Mouse (Mus musculus): ENCODE measurements around the gene Ncbp3.

DNA sequence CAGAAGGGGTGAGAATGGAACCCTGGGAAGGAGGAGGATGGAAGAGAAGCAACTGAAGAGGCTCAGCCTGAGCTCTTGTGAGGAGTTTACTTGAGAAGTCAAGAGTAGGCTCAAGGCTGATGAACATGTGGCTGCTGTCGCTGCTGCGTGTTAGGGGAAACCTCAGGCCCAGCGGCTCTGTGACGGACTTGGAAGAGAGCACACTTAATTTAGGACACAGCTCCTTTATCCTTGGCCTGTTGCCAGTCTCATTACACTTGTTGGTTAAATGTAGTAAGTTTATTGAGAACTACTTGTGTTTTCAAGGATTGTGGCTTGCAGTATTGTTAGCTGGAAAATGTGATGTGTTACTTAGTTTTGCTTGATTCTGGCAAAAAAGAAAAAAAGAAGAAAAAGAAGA is 29.1 kb downstream of the Ncbp3 start:
- TF ChIP-seq POLR2A (IDR thresholded peaks at IDR 0.05; ENCODE audit: insufficient read length, low read depth): no peak
- no peak for TF ChIP-seq USF1 (IDR thresholded peaks at IDR 0.05; ENCODE audit: low read depth)
- TF ChIP-seq TCF3 (IDR thresholded peaks at IDR 0.05; ENCODE audit: insufficient read length, low read depth): no peak
- no peak for TF ChIP-seq MYOG (IDR thresholded peaks at IDR 0.05; ENCODE audit: control insufficient read depth in 1 of 3, insufficient read depth in 1 of 3, insufficient read length in 2 of 3, low read depth in 2 of 3)
- no peak for TF ChIP-seq POLR2AphosphoS2 (IDR thresholded peaks at IDR 0.05; ENCODE audit: insufficient read length, low read depth)
